Mouse (Mus musculus) CH12.LX (cell line): ENCODE results near the gene Epb41. TPM values are rescaled to one million over a fixed set of nuclear protein-coding genes. Genes with fewer than 3 reads are reported as not detected.
A peak's percentile ranks its signal among the peaks of the same experiment; 100 is the strongest.

Source experiments
- DNase-seq: peaks from one replicate; pipeline ENCODE4 v3.0.0-alpha.2; 2013; ENCODE audit errors: extremely low read depth
- H3K27ac ChIP-seq: 2 replicates; pipeline ENCODE4 v1.5.1; 2012; ENCODE audit warnings: low read depth, mild to moderate bottlenecking, control low read depth, moderate library complexity; ENCODE audit not compliant: insufficient read depth
- H3K27me3 ChIP-seq: replicated peaks from 2 replicates; pipeline ENCODE3; 2012; ENCODE audit warnings: inconsistent platforms
- H3K36me3 ChIP-seq, 2 experiments: replicated peaks in 1 of 2; 2 replicates each; pipeline versions ENCODE3 to v1.6.1; 2012; ENCODE audit warnings: inconsistent platforms in 1 of 2, low read length in 1 of 2, mild to moderate bottlenecking in 1 of 2, mixed read lengths in 1 of 2, moderate library complexity in 1 of 2; ENCODE audit not compliant: control insufficient read depth in 1 of 2, insufficient read depth in 1 of 2
- H3K4me1 ChIP-seq, 2 experiments: 2 replicates each; pipeline ENCODE4 v1.6.1; 2012; ENCODE audit warnings: inconsistent platforms in 1 of 2, moderate library complexity in 1 of 2; ENCODE audit not compliant: insufficient read depth in 2 of 2, control insufficient read depth in 1 of 2
- H3K4me2 ChIP-seq: 2 replicates; pipeline ENCODE4 v1.6.1; 2012; ENCODE audit warnings: low read depth, mild to moderate bottlenecking, control low read depth; ENCODE audit not compliant: poor library complexity, insufficient read depth, severe bottlenecking
- H3K4me3 ChIP-seq, 3 experiments: fragments of 150-350 bp in 1 of 3; sonication (generic) in 1 of 3; replicated peaks in 1 of 3; 2 replicates each; pipeline versions ENCODE3 to v1.5.1; 2011 to 2012; ENCODE audit warnings: low read depth in 2 of 3, low read length in 2 of 3, mild to moderate bottlenecking in 2 of 3, moderate library complexity in 2 of 3, control low read depth in 1 of 3, improper control_type of control experiment in 1 of 3, inconsistent platforms in 1 of 3, mixed read lengths in 1 of 3; ENCODE audit not compliant: poor library complexity in 1 of 3
- H3K79me2 ChIP-seq: replicated peaks from 2 replicates; pipeline ENCODE4 v1.6.1; 2012; ENCODE audit warnings: mild to moderate bottlenecking, moderate library complexity; ENCODE audit not compliant: control insufficient read depth, poor library complexity, insufficient read depth, severe bottlenecking; ENCODE audit errors: extremely low read depth
- H3K9ac ChIP-seq: 2 replicates; pipeline ENCODE4 v1.6.1; 2012; ENCODE audit warnings: low read depth, mild to moderate bottlenecking, control low read depth, moderate library complexity; ENCODE audit not compliant: insufficient read depth
- H3K9me3 ChIP-seq: replicated peaks from 2 replicates; pipeline ENCODE3; 2012; ENCODE audit warnings: low read length, inconsistent platforms, mixed read lengths
- BHLHE40 ChIP-seq: IDR thresholded peaks from 2 replicates; pipeline ENCODE4 v1.6.1; 2011; ENCODE audit warnings: mild to moderate bottlenecking, low read depth, low read length, improper control_type of control experiment
- E2F4 ChIP-seq: IDR thresholded peaks from 2 replicates; pipeline ENCODE4 v1.6.1; 2011; ENCODE audit warnings: low read depth, low read length, improper control_type of control experiment; ENCODE audit not compliant: insufficient replicate concordance
- ELF1 ChIP-seq: IDR thresholded peaks from 2 replicates; pipeline ENCODE4 v1.6.1; 2014; ENCODE audit warnings: low read depth, mild to moderate bottlenecking, inconsistent platforms, low read length, improper control_type of control experiment
- EP300 ChIP-seq: IDR thresholded peaks from 2 replicates; pipeline ENCODE4 v1.6.1; 2011; ENCODE audit warnings: low read length, improper control_type of control experiment
- ETS1 ChIP-seq: conservative IDR thresholded peaks from 2 replicates; pipeline ENCODE4 v1.6.1; 2012; ENCODE audit warnings: low read depth, mild to moderate bottlenecking, inconsistent platforms, low read length, improper control_type of control experiment, moderate library complexity
- GABPA ChIP-seq: IDR thresholded peaks from 2 replicates; pipeline ENCODE4 v1.6.1; 2012; ENCODE audit warnings: low read depth, low read length, improper control_type of control experiment, inconsistent platforms; ENCODE audit not compliant: insufficient replicate concordance
- IRF4 ChIP-seq: IDR thresholded peaks from 2 replicates; pipeline ENCODE4 v1.6.1; 2014; ENCODE audit warnings: low read depth, mild to moderate bottlenecking, inconsistent platforms, low read length, improper control_type of control experiment
- JUN ChIP-seq: IDR thresholded peaks from 2 replicates; pipeline ENCODE4 v1.6.1; 2011; ENCODE audit warnings: low read depth, mild to moderate bottlenecking, low read length, improper control_type of control experiment, moderate library complexity; ENCODE audit not compliant: insufficient read depth
- JUND ChIP-seq: conservative IDR thresholded peaks from 2 replicates; pipeline ENCODE4 v1.6.1; 2011; ENCODE audit warnings: low read depth, low read length, improper control_type of control experiment
- MAZ ChIP-seq: IDR thresholded peaks from 2 replicates; pipeline ENCODE4 v1.6.1; 2012; ENCODE audit warnings: low read depth, mild to moderate bottlenecking, inconsistent platforms, low read length, improper control_type of control experiment, moderate library complexity
- MXI1 ChIP-seq: IDR thresholded peaks from 2 replicates; pipeline ENCODE4 v1.6.1; 2011; ENCODE audit warnings: mild to moderate bottlenecking, low read depth, low read length, improper control_type of control experiment
- RCOR1 ChIP-seq: conservative IDR thresholded peaks from 2 replicates; pipeline ENCODE4 v1.6.1; 2012; ENCODE audit warnings: low read depth, mild to moderate bottlenecking, inconsistent platforms, low read length, improper control_type of control experiment
- TCF12 ChIP-seq: IDR thresholded peaks from 2 replicates; pipeline ENCODE4 v1.6.1; 2014; ENCODE audit warnings: low read depth, mild to moderate bottlenecking, inconsistent platforms, low read length, improper control_type of control experiment
- ZC3H11A ChIP-seq: IDR thresholded peaks from 2 replicates; pipeline ENCODE4 v1.6.1; 2012; ENCODE audit warnings: low read depth, mild to moderate bottlenecking, inconsistent platforms, low read length, improper control_type of control experiment
- dilution Hi-C: fragments of 300-500 bp; cut with MboI; formaldehyde crosslinking; loops from 2 replicates; pipeline ENCODE4 v1.14.3; 2020; ENCODE audit warnings: low sequenced_read_pairs; ENCODE audit not compliant: extremely low pct_unique_long_range_greater_than_20kb, extremely low pct_ligation_motif_present
- in situ Hi-C: fragments of 300-500 bp; cut with MboI; formaldehyde crosslinking; loops from 3 replicates; pipeline ENCODE4 v1.14.3; 2019; ENCODE audit warnings: low sequenced_read_pairs, low pct_ligation_motif_present, low pct_unique_long_range_greater_than_20kb, mixed read lengths
- polyA plus RNA-seq: library from polyadenylated mRNA; unstranded; fragments of >175 nt; gene quantifications from 2 replicates; pipeline ENCODE4 v1.2.1, GENCODE M21; 2012; ENCODE audit warnings: low read depth; ENCODE audit not compliant: insufficient read length
- total RNA-seq, 2 experiments: library from RNA; depleted of rRNA; stranded (reverse); fragments of 300-350 nt in 1 of 2; fragments of >200 nt in 1 of 2; gene quantifications; 2 replicates each; pipeline ENCODE4 v1.2.3; 2012 to 2014

The Epb41 gene
- total and polyA plus RNA-seq, 3 experiments = 7.1 to 21.6 (median 10.0) TPM

DNA sequence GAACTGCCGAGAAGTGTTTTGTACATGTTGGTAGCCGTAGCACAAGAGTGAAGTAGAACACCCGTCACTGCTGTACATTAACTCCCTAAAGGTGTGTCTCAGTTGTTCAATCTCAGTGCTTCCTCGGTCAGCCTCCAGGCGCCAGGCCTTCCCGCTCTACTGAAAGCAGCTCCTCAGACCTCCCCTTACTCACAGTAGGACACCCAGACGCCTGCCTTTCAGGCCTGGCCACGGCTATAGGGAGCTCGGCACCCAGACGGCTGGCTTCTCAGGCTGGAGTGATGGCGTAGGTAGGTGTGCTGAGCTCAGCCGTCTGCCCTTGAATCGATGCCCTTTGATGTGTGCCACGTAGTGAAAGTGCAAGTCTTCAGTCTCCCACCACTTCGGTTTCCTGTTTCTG, 174.0 kb downstream of the Epb41 start:
- peaks cover 2 to 18% of the 10 kb centered on the region in 2 experiments; a peak in 3 of 4 replicates for H3K4me1 ChIP-seq
- in situ Hi-C loops (loop anchor here (5.0 to 10.0 kb wide), 2 partner anchors 34 to 174 kb away; partner anchors contain the start of genes Epb41 and Gm10300), dilution Hi-C loops (no loop called here)
- no peak overlapping the region for H3K9ac ChIP-seq
- no peaks in the 10 kb centered on the region for H3K9me3 ChIP-seq
- H3K27me3 ChIP-seq = no peaks in the 10 kb centered on the region
- peaks cover 57 to 79% of the 10 kb centered on the region in 2 experiments for H3K36me3 ChIP-seq
- H3K4me2 ChIP-seq = no peak overlapping the region
- no peak for TF ChIP-seq E2F4
- TF ChIP-seq RCOR1 = no peak
- TF ChIP-seq MXI1 = no peak
- DNase-seq = no peak
- H3K79me2 ChIP-seq = no peaks in the 10 kb centered on the region
- H3K4me3 ChIP-seq = no peak overlapping the region
- H3K27ac ChIP-seq = no peak overlapping the region

DNA sequence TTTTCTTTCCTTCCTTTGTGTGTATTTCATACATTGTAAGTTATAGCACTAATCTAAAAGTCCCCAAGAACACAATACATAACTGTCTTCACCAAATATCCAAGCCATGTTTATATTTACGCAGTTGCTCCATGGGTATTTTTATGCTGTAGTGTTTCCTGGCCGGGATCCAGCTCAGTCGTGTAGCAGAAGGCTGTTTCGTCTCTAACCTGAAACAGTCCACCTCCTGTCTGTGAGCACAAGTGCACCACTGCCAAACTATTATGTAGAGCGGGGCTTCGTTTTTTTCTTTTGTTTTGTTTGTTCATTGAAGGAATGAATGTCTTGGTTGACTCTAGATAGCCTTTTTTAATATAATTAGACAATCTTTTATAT, 176.0 kb downstream of the Epb41 start:
- no peak for DNase-seq
- H3K36me3 ChIP-seq = peaks cover 66 to 74% of the 10 kb centered on the region in 2 experiments
- no peak for TF ChIP-seq ZC3H11A
- TF ChIP-seq, all 38 proteins: peak for 0
- Histone ChIP-seq H3K27ac (no peak overlapping the region), H3K27me3 (no peaks in the 10 kb centered on the region), H3K4me3 (no peak overlapping the region), H3K4me1 (peaks cover 2 to 22% of the 10 kb centered on the region in 2 experiments; a peak in 3 of 4 replicates), H3K9me3 (no peaks in the 10 kb centered on the region), H3K9ac (no peak overlapping the region), H3K4me2 (no peak overlapping the region), H3K79me2 (no peaks in the 10 kb centered on the region)
- dilution Hi-C loops (no loop called here), in situ Hi-C loops (no loop called here)

DNA sequence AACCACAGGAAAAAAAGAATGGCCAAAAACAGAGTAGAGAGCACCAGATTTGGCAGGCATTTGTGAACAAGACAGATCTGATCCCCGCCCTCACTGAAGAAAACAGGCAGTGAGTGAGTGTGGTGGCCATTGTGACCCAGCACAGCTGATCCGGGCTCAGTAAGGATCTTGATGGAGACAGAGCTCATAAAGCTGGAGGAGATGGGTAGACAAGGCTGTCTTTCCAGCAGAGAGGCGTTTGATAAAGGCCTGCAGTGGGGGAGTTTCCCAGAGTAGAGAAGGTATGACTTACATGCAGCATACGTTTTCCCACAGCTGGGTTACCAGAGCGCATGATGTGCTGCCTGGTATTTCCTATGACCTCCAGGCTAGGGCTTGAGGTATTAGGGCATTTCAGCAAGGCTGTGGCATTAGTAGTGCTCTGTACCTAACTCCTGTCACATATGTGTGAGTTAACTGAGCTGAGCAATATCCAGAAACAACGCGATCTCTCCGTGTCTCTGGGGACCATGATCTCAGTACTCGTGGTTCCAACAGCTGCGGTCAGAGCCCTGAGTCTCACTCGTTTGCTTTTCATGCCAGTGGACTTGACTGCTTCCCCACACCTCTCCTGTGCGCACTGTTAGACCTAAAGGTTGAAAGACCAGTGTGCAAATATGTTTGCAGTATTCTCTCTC, 176.5 kb downstream of the Epb41 start:
- Histone ChIP-seq H3K79me2 (no peaks in the 10 kb centered on the region), H3K9ac (no peak overlapping the region), H3K36me3 (peaks cover 70 to 74% of the 10 kb centered on the region in 2 experiments), H3K4me2 (no peak overlapping the region), H3K9me3 (no peaks in the 10 kb centered on the region), H3K27me3 (no peaks in the 10 kb centered on the region), H3K27ac (no peak overlapping the region), H3K4me1 (peaks cover 2 to 26% of the 10 kb centered on the region in 2 experiments; a peak in 3 of 4 replicates), H3K4me3 (no peak overlapping the region)
- DNase-seq = peak; percentile 79
- in situ Hi-C loops = no loop called here
- dilution Hi-C loops = no loop called here
- TF ChIP-seq IRF4 (peak; percentile 75; the same call in 1 of the 2 replicates), MXI1 (0 out of 2 replicates have a peak, but pooled peaks have one; percentile 16), TCF12 (peak; percentile 31; the same call in 1 of the 2 replicates), JUN (0 out of 2 replicates have a peak, but pooled peaks have one; percentile 42), ELF1 (no peak), GABPA (no peak), ETS1 (peak; percentile 80), BHLHE40 (peak; percentile 44), JUND (peak; percentile 69; the same call in 1 of the 2 replicates), MAZ (no peak), EP300 (peak; percentile 73)
